Mouse (Mus musculus) MEL (cell line): ENCODE measurements around the gene Gm48551. TPM values are rescaled to one million over a fixed set of nuclear protein-coding genes. Genes with fewer than 3 reads are reported as not detected.

Source experiments
- DNase-seq: peaks from one replicate; pipeline ENCODE4 v3.0.0; 2011; ENCODE audit warnings: low read depth, low spot score
- H3K27ac ChIP-seq: 2 replicates; pipeline ENCODE4 v1.5.1; 2012; ENCODE audit warnings: low read depth, mild to moderate bottlenecking, control low read depth, low read length, moderate library complexity; ENCODE audit not compliant: control insufficient read depth
- H3K27me3 ChIP-seq, 2 experiments: fragments of 150-350 bp in 1 of 2; sonication (generic) in 1 of 2; 2 replicates each; pipeline ENCODE4 v1.6.1; 2012; ENCODE audit warnings: low read length in 2 of 2, mild to moderate bottlenecking in 2 of 2, improper control_type of control experiment in 1 of 2, moderate library complexity in 1 of 2; ENCODE audit not compliant: insufficient read depth in 2 of 2, control insufficient read depth in 1 of 2
- H3K36me3 ChIP-seq, 2 experiments: 2 replicates each; pipeline ENCODE4 v1.6.1; 2012 to 2014; ENCODE audit warnings: low read length in 2 of 2, improper control_type of control experiment in 1 of 2, inconsistent platforms in 1 of 2, mild to moderate bottlenecking in 1 of 2; ENCODE audit not compliant: insufficient read depth in 2 of 2, control insufficient read depth in 1 of 2
- H3K4me1 ChIP-seq, 2 experiments: fragments of 150-350 bp in 1 of 2; sonication (generic) in 1 of 2; 2 replicates each; pipeline ENCODE4 v1.6.1; 2012; ENCODE audit warnings: low read length in 2 of 2, improper control_type of control experiment in 1 of 2, mild to moderate bottlenecking in 1 of 2; ENCODE audit not compliant: insufficient read depth in 2 of 2, control insufficient read depth in 1 of 2
- H3K4me3 ChIP-seq, 2 experiments: fragments of 150-350 bp in 1 of 2; sonication (generic) in 1 of 2; 2 replicates each; pipeline ENCODE4 v1.5.1; 2012; ENCODE audit warnings: low read depth in 2 of 2, low read length in 2 of 2, mild to moderate bottlenecking in 2 of 2, moderate library complexity in 2 of 2, control low read depth in 1 of 2, improper control_type of control experiment in 1 of 2; ENCODE audit not compliant: control insufficient read depth in 1 of 2, insufficient read depth in 1 of 2
- H3K79me2 ChIP-seq: 2 replicates; pipeline ENCODE4 v1.6.1; 2012; ENCODE audit warnings: mild to moderate bottlenecking, low read length, moderate library complexity; ENCODE audit not compliant: control insufficient read depth, poor library complexity, insufficient read depth
- H3K9ac ChIP-seq: 2 replicates; pipeline ENCODE4 v1.6.1; 2012; ENCODE audit warnings: low read depth, mild to moderate bottlenecking, control low read depth, low read length, moderate library complexity; ENCODE audit not compliant: control insufficient read depth, poor library complexity, severe bottlenecking
- H3K9me3 ChIP-seq: fragments of 150-350 bp; sonication (generic); replicated peaks from 2 replicates; pipeline ENCODE4 v1.6.1; 2012; ENCODE audit warnings: mild to moderate bottlenecking, low read length, improper control_type of control experiment, moderate library complexity; ENCODE audit not compliant: insufficient read depth
- CHD1 ChIP-seq: IDR thresholded peaks from 2 replicates; pipeline ENCODE4 v1.6.1; 2012; ENCODE audit warnings: low read depth, mild to moderate bottlenecking, inconsistent platforms, low read length, improper control_type of control experiment
- E2F4 ChIP-seq: IDR thresholded peaks from 2 replicates; pipeline ENCODE4 v1.6.1; 2011; ENCODE audit warnings: low read depth, low read length, improper control_type of control experiment, borderline replicate concordance
- ELF1 ChIP-seq: IDR thresholded peaks from 2 replicates; pipeline ENCODE4 v1.6.1; 2014; ENCODE audit warnings: low read depth, mild to moderate bottlenecking, inconsistent platforms, low read length, improper control_type of control experiment, moderate library complexity
- ETS1 ChIP-seq: IDR thresholded peaks from 2 replicates; pipeline ENCODE4 v1.6.1; 2012; ENCODE audit warnings: low read depth, mild to moderate bottlenecking, inconsistent platforms, low read length, improper control_type of control experiment, moderate library complexity
- GABPA ChIP-seq: IDR thresholded peaks from 2 replicates; pipeline ENCODE4 v1.6.1; 2012; ENCODE audit warnings: low read depth, mild to moderate bottlenecking, inconsistent platforms, low read length, improper control_type of control experiment, moderate library complexity
- HCFC1 ChIP-seq: IDR thresholded peaks from 2 replicates; pipeline ENCODE4 v1.6.1; 2012; ENCODE audit warnings: low read depth, mild to moderate bottlenecking, inconsistent platforms, low read length, improper control_type of control experiment, moderate library complexity
- KAT2A ChIP-seq: conservative IDR thresholded peaks from 2 replicates; pipeline ENCODE4 v1.6.1; 2012; ENCODE audit warnings: low read depth, low read length, improper control_type of control experiment, inconsistent platforms
- MAX ChIP-seq: IDR thresholded peaks from 2 replicates; pipeline ENCODE4 v1.6.1; 2011; ENCODE audit warnings: low read length, improper control_type of control experiment
- MAZ ChIP-seq: IDR thresholded peaks from 2 replicates; pipeline ENCODE4 v1.6.1; 2012; ENCODE audit warnings: low read depth, mild to moderate bottlenecking, inconsistent platforms, low read length, improper control_type of control experiment
- MXI1 ChIP-seq: IDR thresholded peaks from 2 replicates; pipeline ENCODE4 v1.6.1; 2011; ENCODE audit warnings: mild to moderate bottlenecking, low read depth, low read length, improper control_type of control experiment
- MYC ChIP-seq: IDR thresholded peaks from 2 replicates; pipeline ENCODE4 v1.6.1; 2011; ENCODE audit warnings: low read depth, mild to moderate bottlenecking, low read length, improper control_type of control experiment, moderate library complexity
- NRF1 ChIP-seq: IDR thresholded peaks from 2 replicates; pipeline ENCODE4 v1.6.1; 2014; ENCODE audit warnings: low read depth, mild to moderate bottlenecking, inconsistent platforms, low read length, improper control_type of control experiment, moderate library complexity; ENCODE audit not compliant: poor library complexity, insufficient read depth, severe bottlenecking
- POLR2AphosphoS5 ChIP-seq: IDR thresholded peaks from 2 replicates; pipeline ENCODE4 v1.6.1; 2012; ENCODE audit warnings: low read depth, borderline replicate concordance, mild to moderate bottlenecking, inconsistent platforms, low read length, moderate library complexity, mixed read lengths
- RAD21 ChIP-seq: IDR thresholded peaks from 2 replicates; pipeline ENCODE4 v1.6.1; 2011; ENCODE audit warnings: mild to moderate bottlenecking, low read depth, low read length, improper control_type of control experiment
- RCOR1 ChIP-seq: IDR thresholded peaks from 2 replicates; pipeline ENCODE4 v1.6.1; 2012; ENCODE audit warnings: low read depth, mild to moderate bottlenecking, inconsistent platforms, low read length, improper control_type of control experiment
- SIN3A ChIP-seq: IDR thresholded peaks from 2 replicates; pipeline ENCODE4 v1.6.1; 2012; ENCODE audit warnings: low read length, improper control_type of control experiment, inconsistent platforms
- TBP ChIP-seq: IDR thresholded peaks from 2 replicates; pipeline ENCODE4 v1.8.0; 2011; ENCODE audit warnings: low read depth, low read length, improper control_type of control experiment
- UBTF ChIP-seq: IDR thresholded peaks from 2 replicates; pipeline ENCODE4 v1.6.1; 2012; ENCODE audit warnings: low read depth, mild to moderate bottlenecking, inconsistent platforms, low read length, improper control_type of control experiment, moderate library complexity, borderline replicate concordance; ENCODE audit not compliant: insufficient read depth
- USF1 ChIP-seq: IDR thresholded peaks from 2 replicates; pipeline ENCODE4 v1.6.1; 2014; ENCODE audit warnings: low read depth, mild to moderate bottlenecking, inconsistent platforms, low read length, improper control_type of control experiment, moderate library complexity
- ZC3H11A ChIP-seq: IDR thresholded peaks from 2 replicates; pipeline ENCODE4 v1.6.1; 2012; ENCODE audit warnings: low read depth, mild to moderate bottlenecking, inconsistent platforms, low read length, improper control_type of control experiment
- polyA plus RNA-seq, 2 experiments: library from polyadenylated mRNA; stranded (reverse) in 1 of 2; unstranded in 1 of 2; fragments of >175 nt in 1 of 2; fragments of >200 nt in 1 of 2; gene quantifications; 2 replicates each; pipeline versions ENCODE4 v1.2.1 to v1.2.4; 2012; ENCODE audit warnings: low replicate concordance in 2 of 2, low read depth in 1 of 2; ENCODE audit not compliant: insufficient read length in 2 of 2, insufficient read depth in 1 of 2, missing spikeins in 1 of 2
- total RNA-seq: library from RNA; depleted of rRNA; stranded (reverse); fragments of 300-350 nt; gene quantifications from 2 replicates; pipeline ENCODE4 v1.2.3, GENCODE M21; 2012

Gm48551 gene
- total and polyA plus RNA-seq, 3 experiments, result 0.62 to 2.6 TPM; not detected in 1

DNA sequence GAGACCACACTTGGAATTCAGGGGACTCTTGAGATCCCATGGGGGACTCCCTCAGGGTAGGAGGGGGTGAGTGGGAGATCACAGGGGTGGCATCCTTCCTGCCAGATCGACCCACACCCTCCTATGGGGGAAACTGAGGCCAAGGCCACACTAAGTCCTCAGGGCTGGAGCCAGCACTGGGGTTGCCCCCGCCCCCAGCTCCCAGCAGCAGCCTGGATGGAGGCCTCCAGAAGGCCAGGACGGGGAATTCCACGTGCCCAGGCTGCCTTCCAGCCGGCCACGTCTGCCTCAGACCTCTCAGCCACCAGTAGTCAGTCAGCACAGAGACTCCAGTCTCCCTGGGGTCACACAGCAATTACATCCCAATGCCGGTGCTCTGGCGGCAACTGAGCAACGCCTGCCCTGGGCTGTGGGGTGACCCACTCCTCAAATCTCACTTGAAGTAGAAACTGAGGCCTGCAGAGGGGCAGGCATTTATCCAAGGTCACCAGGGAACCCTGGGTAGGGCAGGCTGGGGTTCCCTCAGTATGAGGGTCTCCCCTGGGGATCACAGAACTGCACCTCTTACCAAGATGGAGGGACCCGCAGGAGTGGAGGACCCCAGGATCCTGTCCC lies 41.1 kb downstream of the Gm48551 start:
- Histone ChIP-seq H3K4me3 (no peak overlapping the region), H3K4me1 (peaks cover 0 to 9% of the 10 kb centered on the region in 2 experiments; a peak in 2 of 4 replicates), H3K27ac (no peak overlapping the region), H3K79me2 (peaks cover 7% of the 10 kb centered on the region), H3K9me3 (no peaks in the 10 kb centered on the region), H3K36me3 (peaks cover 0 to 3% of the 10 kb centered on the region in 2 experiments; a peak in 1 of 4 replicates), H3K27me3 (no peaks in the 10 kb centered on the region), H3K9ac (no peak overlapping the region; the same call in 1 of the 2 replicates)
- TF ChIP-seq CHD1 (no peak), MYC (no peak), GABPA (no peak), SIN3A (no peak), NRF1 (no peak), POLR2AphosphoS5 (no peak), ZC3H11A (no peak), MXI1 (no peak), MAX (no peak), RAD21 (no peak), TBP (no peak), RCOR1 (no peak), E2F4 (no peak), KAT2A (no peak), ELF1 (no peak), MAZ (no peak), UBTF (no peak), HCFC1 (no peak), USF1 (no peak), ETS1 (no peak)
- no peak for DNase-seq
